Mouse (Mus musculus): ENCODE data around the gene Tlr5.

The Tlr5 gene

DNA sequence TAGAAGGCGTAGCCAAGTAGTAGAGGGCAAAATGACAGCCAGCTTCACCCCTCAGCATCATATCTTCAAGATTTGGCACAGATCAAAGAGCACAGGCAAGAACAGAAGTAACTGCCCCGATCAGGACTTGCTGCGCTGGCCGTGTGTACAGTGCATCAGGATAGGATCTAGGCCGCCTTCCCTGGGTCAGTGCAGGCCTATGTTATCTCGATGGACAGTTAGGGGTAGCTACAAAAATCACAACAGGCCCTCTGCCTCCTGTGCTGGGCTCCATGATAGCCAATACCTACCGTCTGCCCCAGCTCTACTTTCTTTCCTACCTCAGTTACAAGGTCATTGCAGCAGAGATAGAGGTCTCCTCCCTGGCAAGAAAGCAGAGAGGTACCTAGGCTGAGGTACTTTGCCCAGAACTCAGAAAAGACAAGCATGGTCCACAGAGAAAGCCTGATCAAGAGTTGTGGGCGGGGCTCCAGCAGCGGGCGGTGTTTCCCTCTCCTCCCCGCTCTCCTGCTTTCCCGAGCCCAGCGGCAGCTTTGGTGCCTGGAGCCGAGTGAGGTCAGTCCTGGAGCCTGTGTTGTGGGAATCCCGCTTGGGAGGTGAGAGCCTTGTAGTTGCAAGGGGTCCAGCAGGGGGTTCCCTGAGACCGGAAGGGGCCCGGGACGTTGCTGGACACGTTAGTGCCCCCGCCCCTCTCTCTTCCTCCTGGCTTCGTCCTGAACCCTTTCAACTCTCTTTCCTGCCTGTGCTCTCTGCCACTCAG lies at the start of gene Tlr5:
Gene Tlr5 (plus strand): TSS at position 502 of the 760 bp plus-strand sequence.
- DNase-seq (ENCODE audit: low spot score in 2 of 2), result peak in 1 of 2 experiments; percentile 65

DNA sequence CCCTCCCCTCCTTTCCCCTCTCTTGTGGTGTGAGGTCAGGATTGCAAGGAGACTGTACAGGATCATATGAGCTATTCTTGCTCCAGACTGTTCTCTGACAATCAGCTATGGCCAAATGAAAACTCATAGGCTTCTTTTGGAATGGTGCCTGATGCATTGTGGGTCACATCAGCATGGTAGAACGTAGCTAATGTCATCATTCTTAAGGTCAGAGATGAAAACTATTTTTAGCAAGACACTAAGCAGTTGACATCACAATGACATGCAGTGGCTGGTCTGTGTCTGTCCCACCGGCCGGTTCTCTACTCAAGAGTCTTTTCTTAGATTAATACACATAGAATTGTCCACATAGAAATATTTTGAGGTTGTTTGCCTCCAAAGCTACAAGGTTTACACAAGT lies 48.9 kb upstream of the Tlr5 start:
- no peak for DNase-seq (ENCODE audit: low spot score in 2 of 2)

DNA sequence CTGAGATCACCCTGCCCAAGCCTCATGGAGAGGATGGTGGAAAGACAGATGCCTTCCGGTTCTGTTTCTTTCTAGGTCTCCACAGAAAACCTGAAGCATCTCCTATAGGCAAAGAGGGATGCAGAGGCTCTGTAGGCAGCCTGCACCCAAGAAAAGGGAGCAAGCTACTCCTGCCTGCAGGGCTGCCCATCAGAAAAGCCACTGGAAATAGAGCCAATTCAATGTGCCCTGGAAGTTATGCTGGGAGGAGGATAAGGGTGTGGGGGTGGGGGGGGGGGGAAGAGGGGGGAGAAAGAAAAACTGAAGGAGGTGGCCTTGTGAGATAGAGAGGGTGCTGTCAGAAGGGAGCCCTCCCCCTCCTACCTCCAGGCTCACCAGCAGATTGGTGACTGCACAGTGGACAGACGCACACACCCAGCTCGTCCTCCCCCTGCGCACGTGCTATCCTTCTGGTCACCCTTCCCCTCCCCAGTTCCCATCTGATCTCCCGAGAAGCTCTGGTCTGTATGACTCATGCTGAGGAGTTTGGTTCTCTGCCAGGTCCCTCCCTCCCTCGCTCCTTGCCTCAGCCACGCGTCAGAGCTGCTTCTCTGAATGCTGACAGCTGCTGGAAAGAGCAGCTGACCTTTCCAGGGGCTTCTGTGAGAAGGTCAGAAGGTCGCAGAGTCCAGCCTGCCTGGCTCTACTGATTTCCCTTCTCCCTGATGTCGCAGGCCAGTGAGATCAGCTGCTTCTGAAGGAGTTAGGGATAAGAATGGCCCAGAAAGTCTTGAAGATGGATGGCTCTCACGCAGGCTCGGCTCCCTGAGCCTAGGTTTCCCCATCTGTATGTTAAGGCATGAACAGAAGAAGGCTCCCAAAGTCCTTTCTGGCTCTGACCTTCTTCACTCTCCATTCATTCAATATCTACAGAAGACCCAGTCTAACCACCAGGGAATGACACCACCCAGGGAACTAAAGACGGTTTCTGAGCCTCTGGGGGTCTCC lies 46.2 kb upstream of the Tlr5 start:
- peak; percentile 95 for DNase-seq (ENCODE audit: low spot score in 2 of 2)

DNA sequence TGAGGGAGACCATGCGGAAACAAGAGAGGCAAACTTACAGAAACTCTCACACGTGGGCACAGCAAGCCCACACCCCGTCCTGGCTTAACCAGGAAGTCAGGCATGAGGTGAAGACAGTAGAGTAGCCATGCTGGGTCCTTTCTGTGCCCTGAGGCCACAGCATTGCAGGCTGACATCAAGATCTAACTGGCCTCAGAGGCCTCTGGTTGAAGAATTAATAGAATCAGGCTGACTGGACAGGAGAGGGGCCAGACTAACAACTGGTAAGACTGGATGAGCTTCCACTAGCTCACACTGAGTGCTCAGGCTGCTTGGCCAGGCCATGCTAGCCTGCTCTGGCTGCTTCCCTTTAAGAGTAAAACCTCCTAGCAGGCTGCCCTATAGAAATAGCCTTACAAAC lies 45.5 kb upstream of the Tlr5 start:
- DNase-seq (ENCODE audit: low spot score in 2 of 2), result no peak

DNA sequence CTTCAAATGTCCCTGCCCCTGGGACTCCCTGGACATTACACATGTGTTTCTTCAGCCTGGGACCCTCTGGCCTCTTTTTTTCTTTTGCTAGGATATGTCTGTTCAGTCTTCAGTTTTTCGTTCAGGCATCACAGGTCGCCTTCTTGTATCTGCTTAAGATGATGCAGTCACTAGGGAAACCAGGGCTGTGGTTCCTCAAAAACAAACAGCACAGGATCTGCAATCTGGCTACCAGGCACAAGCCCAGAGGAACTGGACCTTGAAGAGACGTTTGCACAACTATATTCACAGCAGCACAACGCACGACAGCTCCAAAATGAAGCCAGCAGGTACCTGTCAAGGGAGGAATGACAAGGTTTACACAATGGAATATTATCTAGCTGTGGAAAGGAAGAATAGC lies 45.0 kb upstream of the Tlr5 start:
- no peak for DNase-seq (ENCODE audit: low spot score in 2 of 2)

DNA sequence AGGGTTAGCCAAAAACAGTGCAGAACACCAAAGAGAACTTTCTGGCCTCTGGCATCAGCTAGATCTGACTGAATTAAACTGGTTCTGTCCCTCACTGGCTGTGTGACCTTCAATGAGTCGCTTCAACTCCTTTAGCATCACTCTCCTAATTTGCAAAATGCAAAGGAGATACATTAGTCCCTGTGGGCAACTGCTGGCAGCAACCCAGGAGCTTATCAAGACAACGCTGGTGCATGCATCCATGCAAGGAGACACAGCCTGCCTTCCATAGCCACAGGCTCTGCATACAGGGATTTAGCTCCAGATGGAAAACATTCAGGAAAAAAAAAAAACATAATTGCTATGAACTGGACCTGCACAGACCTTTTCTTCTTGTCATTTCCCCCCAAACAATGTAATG lies 42.0 kb upstream of the Tlr5 start:
- no peak for DNase-seq (ENCODE audit: low spot score in 2 of 2)

DNA sequence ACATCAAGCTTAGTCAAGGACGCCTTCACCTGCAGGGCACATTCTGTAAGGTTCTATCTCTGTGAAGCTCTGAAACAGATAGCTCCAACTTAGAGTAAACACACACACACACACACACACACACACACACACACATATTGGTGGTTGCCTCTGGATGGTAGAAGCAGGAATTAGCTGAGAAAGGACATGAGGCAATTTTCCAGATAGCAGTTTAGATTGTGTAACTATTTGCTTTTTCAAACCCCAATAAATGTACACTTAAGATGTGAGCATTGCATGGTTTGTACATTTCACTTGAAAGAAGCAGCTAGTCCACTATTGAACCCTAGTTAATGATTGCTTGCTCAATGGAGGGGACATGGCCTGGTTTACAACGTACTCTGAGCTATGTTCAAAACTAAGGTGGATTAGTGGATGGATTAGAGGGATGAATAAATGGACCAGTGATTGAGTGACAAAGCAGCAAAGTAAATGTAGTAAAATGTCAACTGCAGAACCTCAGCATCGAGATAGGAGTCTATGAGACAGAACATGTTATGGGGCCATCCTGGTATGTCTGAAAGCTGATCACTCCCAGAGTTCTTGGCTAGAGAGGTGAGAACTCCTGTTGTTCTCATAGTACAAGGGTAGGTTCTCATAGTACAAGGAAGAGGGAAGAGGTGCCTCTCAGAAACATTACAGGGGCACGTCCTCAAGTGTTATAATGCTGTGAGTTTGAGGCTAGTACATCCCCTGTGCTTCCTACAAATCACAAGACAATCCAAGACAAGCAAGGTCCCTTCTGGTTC lies 40.3 kb upstream of the Tlr5 start:
- DNase-seq (ENCODE audit: low spot score in 2 of 2), result no peak

DNA sequence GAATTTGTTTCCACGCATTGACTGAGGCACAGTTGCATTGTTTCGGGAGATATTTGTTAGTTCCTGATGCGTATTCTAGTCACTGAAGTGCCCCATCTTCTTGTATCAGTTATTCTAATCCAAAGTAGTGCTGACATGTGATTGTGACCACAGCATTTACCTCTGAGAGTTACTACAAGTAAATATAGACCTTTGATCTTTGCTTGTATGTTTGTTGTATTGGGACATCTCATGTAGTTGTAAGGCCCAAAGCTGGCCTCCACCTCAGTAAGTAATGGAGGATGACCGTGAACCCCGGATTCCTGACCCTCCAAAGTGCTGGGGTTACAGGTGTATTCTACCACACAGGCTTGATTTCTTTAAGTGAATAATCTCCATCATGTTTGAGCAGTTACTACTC lies 38.4 kb upstream of the Tlr5 start:
- DNase-seq (ENCODE audit: low spot score in 2 of 2), result no peak

DNA sequence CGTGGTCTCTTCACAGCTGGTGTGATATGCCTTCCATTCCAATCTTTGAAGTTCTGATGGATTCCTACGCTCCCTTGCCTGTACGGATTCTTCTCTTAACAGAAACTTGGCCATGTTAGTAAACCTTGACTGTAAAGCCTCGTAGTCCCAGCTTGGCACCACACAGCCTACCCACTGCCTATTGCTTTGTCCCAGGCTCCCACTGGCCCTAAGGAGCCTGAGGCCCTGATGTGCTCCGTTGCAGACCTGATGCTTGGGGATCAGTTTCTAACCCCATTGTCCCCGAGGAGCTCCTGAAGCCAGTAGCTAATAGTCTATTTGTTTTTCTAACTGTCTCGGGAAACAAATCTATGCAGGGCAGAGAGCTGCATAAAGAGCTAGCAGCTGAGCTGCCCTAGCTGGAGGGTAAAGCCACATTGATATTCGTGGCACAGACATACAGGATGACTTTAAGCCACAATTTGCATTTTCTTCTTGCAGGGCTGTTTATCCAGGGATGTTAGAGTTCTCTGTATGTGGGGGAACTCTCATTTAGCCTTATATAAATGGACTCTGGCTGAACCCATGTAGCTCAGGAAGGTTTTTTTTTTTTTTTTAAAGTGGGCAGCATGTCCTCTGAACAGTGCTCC lies 35.8 kb upstream of the Tlr5 start:
- DNase-seq (ENCODE audit: low spot score in 2 of 2), result no peak

DNA sequence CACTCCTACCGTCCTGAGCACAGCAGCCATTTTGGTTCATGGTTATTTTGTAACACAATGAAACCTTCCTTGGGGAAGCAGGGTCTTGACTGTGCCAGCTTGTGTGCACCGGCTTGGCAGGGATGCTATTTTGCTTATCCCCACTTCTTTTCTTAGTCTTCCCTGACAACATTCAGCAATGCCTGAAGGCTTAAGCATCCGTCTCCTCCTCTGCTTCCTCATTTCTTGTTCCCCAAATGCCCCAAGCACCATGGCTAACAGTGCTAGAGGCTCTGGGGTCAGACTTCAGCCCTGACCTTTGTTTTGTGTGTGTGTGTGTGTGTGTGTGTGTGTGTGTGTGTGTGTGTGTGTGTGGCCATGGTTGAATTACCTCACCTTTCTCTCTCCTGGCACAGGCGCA lies 31.8 kb upstream of the Tlr5 start:
- no peak for DNase-seq (ENCODE audit: low spot score in 2 of 2)

DNA sequence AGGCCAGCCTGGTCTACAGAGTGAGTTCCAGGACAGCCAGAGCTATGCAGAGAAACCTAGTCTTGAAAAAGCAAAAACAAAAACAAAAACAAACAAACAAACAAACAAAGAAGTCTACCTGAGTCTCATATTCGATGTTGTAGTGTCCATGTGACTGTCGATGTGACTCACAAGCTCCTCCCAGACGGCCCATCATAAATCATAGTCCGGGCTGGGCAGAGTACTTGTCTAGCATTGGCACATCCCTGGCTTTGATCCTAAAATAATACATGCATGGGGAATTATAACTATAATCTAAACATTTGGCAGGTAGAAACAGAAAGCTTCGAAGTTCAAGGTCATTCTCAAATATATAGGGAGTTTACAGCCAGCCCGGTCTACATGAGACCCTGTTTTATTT lies 28.1 kb upstream of the Tlr5 start:
- no peak for DNase-seq (ENCODE audit: low spot score in 2 of 2)

DNA sequence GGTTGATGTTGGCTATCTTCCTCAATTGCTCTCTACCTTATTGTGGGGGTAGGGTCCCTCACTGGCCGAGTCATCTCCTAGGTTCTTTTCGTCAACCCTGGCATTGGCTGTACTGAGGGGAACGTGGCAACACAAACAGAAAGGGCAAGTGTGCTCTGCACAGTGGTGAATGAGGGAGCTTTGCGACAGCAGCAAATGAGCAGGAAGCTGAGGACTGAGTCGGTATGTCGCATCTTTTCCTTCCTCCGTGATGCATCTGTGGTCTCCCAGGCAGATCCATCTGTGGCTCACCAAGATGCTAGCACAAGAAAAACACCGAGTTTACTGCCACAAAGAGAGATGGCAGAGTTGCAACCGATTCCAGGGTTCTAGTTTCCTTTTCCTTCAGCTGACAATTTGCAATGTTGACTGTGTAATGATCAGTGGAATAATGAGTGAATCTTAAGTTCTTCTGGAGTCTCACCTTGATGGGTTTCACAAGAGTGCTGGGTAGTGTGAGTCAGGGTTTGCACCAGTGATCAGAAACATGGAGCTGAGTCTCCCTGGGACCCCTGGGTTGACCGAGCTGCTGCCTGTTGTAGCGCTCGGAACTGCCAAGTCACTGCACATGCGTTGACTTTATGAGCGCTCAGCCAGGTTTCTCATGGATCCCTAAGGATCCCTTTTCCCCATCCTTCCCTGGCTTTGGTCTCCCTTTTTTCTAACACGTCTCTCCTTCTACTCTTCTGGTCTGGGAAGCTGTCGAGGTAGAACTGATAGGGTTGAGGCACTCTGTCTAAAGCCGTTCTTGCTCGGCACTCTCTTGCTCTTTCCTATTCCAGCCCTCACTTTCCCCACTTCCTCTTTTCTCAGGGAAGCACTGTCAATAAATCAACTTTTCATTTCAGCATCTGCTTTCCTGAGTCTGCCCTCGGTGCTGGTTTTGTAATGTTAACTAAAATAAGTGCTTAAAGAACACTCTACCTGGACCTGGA lies 26.4 kb upstream of the Tlr5 start:
- DNase-seq (ENCODE audit: low spot score in 2 of 2), result no peak

DNA sequence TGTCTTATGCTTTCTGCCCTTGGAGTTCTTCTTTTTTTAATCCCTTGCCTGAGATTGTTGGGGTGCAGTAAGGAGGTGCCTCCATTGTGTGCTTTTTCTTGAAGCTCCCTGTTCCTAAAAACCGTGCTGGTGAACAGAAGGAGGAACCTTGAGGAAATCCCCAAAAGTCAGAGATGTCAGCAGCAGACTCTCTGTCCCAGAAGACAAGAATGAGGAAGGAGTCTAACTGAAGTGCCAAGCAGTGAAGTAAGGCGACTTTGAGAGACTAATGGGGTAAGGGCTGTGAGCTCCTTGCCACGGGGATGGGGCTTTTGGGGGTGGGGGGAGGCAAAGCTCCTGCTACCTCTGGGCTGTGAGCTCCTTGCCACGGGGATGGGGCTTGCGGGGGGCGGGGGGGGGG lies 19.1 kb upstream of the Tlr5 start:
- no peak for DNase-seq (ENCODE audit: low spot score in 2 of 2)

DNA sequence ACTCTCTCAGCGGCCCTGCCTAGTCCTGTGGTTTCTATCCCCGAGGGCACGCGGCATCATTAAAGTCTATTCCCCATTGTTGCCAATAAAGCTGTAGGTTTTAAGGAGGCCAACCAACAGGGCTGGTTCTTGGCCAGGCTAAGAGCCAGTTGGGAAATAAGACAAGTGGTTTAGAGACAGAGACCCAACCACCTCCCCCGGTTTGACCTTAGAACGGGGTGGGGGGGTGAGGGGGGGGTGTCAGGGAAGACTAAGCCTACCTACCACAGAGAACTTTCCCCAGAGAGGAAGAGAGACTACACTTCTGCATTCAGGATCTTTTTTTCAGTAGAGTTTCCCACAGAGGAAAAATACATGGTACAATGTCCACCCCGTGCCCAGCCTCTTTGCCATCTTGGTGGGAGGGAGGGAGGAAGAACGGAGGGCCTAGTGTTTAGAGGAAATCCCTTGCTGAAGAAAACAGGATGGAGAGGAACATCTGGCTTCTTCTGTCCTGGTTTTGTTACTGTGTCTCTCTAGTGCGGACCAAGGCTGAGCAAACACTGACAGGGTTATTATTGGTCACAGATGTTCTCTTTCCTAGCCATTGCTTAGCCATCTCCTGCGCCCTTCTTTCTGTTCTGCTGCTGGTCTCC lies 17.0 kb upstream of the Tlr5 start:
- DNase-seq (ENCODE audit: low spot score in 2 of 2), result no peak

DNA sequence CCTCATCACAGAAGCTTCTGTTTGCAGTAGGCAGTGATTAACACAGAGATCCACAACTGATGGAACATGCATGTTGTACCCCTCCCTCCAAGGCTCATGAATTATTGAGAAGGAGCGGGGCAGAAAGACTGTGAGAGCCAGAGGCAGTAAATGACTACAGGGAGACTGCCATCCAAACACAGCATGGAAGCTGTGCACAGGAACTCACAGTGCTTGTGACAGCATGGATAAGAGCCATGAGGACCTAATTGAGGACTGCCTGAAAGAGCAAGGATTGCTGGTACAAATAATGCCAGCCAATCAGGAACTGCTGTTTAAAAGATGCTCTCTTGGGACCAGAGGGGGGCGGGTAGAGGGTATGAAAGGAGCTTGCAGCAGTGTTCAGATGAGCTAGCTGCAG lies 12.7 kb upstream of the Tlr5 start:
- DNase-seq (ENCODE audit: low spot score in 2 of 2), result no peak

DNA sequence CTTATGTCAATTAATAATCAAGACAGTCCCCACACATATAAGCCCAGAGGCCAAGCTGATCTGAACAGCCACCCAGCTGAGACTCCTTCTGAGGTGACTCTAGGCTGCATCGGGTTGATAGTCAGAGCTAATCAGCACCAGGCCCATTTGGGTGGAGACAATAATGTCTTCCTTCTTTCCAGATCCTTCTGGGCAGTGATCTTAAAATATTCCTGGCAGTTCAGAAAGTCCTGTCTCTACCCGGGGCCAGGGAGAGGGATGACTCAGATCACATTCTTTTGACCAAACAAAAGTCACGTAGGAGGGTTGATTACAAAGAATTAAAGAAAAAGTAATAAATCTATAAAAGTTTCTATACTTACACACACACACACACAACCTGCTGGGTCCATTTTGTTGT lies 10.7 kb upstream of the Tlr5 start:
- DNase-seq (ENCODE audit: low spot score in 2 of 2), result no peak

DNA sequence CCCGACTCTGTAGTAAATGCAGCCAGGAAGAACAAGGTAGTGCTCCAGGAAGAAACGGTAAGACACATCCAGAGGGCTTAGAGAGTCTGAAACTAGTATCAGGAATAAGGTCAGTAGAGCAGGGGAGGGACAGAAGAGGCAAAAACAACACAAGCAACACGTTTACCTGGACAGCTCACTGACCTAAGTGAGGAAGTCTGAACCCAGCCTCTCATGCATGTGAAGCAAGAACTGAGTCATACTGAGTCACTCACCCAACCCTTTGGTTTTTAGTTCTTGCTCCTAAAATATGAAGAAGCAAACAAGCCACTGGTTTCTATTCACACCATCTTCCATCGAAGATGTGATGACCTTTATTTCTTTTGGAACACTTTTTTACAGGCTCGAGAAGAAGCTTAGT lies 9.9 kb upstream of the Tlr5 start:
- no peak for DNase-seq (ENCODE audit: low spot score in 2 of 2)

DNA sequence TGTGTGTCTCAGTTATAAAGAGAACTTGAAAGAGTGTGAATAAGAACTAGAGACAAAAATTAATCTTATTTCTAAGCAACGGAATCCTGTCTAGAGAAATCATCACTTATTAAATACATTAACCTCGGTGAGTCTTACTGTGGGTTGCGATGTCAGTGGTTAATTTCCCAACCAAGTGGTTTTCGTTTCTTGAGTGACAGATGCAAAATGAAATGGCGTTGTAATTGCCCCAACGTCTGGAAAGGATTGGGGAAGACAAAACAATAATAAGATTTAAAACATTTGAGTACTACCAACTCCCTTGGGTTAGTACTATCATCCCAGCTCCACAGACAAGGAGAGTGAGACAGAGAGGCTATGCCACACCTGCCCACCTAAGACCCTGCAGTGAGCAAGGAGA lies 9.0 kb upstream of the Tlr5 start:
- DNase-seq (ENCODE audit: low spot score in 2 of 2), result no peak

DNA sequence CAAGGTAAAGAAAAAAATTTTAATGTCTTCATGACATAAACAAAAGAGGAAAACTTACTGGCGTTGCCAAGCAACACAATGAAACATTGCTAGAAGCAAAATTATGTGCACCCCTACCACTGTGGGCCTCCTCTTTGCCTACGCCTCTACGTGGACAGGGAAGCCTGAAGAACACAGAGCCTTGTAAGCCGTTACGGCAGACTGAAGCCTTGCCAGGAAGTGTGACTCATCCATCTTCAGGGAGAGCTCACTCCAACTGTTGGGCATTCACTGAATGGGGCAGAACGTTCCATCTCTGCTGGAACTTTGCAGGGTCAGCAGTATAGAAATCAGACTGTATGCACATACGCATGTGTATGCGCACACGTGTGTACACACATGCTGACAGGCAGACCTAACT lies 3.3 kb upstream of the Tlr5 start:
- peak; percentile 60 to 73 for DNase-seq (ENCODE audit: low spot score in 2 of 2)

DNA sequence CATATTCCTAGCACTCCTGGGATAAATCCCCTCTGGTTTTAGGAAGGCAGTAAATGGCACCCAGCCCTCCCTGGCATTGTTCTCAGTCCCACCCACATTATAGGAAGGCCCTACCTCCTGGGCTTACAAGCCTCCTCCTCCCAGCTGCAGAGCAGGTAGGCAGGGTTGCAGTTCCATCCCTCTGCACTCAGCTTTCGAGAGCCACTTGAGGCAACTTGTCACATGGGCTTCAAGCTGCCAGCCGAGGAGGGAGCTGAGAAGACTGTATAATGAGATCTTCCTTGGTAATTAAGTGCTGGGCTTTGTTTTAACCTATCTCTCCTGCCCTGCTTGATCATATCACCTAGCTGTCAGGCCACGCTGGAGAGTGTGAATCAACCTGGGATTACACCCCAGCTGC lies 1.4 kb upstream of the Tlr5 start:
- no peak for DNase-seq (ENCODE audit: low spot score in 2 of 2)
